Mouse (Mus musculus): Measurements from ENCODE around the gene Gnl3. TPM values are rescaled to one million over a fixed set of nuclear protein-coding genes. Genes with fewer than 3 reads are reported as not detected.

Gnl3 gene
- 107 and 109 TPM in 2 replicates for polyA plus RNA-seq (2014; fragmentation: Nextera tagmentation; extraction: Ambion mirVana)

DNA sequence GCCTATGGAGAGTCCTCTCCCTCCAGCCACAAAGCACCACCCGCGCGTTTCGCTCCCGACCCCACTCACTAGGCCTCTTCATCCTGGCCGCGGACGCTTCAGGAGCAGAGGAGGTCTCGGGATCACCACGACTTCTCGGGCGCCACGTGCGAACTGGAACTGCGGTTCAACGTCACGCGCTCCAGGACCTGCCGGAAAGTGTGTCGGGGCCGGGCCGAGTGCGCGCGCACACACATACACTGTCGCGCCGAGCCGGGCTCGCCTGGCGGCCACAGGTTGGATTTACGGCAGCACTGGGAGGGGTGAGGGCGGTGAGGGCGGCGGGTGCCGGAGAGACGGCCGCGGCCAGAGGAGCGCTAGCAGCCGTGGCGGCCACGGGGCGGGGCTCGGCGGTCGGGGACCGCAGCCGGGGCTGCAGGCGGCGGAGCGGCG lies at the start of gene Gnl3, which contains the start of gene Pbrm1:
Gnl3 (minus strand) TSS at position 293 of the 432 bp plus-strand sequence.
Pbrm1 (plus strand) TSS at position 279 of the 432 bp plus-strand sequence.
- H3K9ac ChIP-seq (ENCODE audit: low read depth, low read length), result peak within 1 kb of the TSS; percentile 93
- peaks cover 18% of the 10 kb centered on the region for H3K4me1 ChIP-seq (ENCODE audit: control insufficient read depth, insufficient read depth, low read length)
- H3K36me3 ChIP-seq (ENCODE audit: control insufficient read depth, insufficient read depth, low read length), result peaks cover 52% of the 10 kb centered on the region
- no peaks in the 10 kb centered on the region for H3K27me3 ChIP-seq (replicated peaks; ENCODE audit: control insufficient read depth, insufficient read depth, low read length)
- H3K4me2 ChIP-seq (ENCODE audit: low read depth, low read length), result peak within 1 kb of the TSS; percentile 72
- WGBS, result 0% methylated on average over 30 of the region's 53 CpGs
- H3K27ac ChIP-seq (replicated peaks; ENCODE audit: low read depth, low read length), result peak within 1 kb of the TSS; percentile 98
- no peaks in the 10 kb centered on the region for H3K9me3 ChIP-seq (ENCODE audit: control insufficient read depth, low read length)
- H3K4me3 ChIP-seq (ENCODE audit: low read depth, low read length), result peak within 1 kb of the TSS; percentile 70
- DNase-seq (ENCODE audit: low spot score) (peak; percentile 98), ATAC-seq (ENCODE audit: low read depth) (peak; percentile 95)

DNA sequence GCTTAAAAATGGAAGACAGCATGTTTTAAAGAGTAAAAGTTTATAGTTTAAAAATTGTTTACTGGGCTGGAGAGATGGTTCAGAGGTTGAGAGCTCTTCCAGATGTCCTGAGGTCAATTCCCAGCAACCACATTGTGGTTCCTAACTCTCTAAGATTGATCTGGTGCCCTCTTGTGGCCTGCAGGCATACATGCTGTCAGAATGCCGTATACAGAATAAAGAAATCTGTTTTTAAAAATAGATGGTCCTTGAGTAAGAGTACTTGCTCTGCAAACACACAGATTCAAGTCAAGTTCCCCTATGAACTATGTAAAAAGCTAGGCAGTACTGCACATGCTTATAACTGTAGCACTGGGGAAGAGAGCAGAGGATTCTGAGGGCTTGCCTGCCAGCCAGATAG lies 43.3 kb upstream of the Gnl3 start:
- 60% methylated on average over 1 of the region's 1 CpGs for WGBS
- no peak overlapping the region for H3K4me3 ChIP-seq (ENCODE audit: low read depth, low read length)
- H3K36me3 ChIP-seq (ENCODE audit: control insufficient read depth, insufficient read depth, low read length), result peaks cover 79% of the 10 kb centered on the region
- no peaks in the 10 kb centered on the region for H3K4me1 ChIP-seq (ENCODE audit: control insufficient read depth, insufficient read depth, low read length)
- no peak overlapping the region for H3K9ac ChIP-seq (ENCODE audit: low read depth, low read length)
- H3K4me2 ChIP-seq (ENCODE audit: low read depth, low read length), result no peak overlapping the region
- DNase-seq (ENCODE audit: low spot score) (peak; percentile 28), ATAC-seq (ENCODE audit: low read depth) (no peak)
- no peak overlapping the region for H3K27ac ChIP-seq (replicated peaks; ENCODE audit: low read depth, low read length)
- H3K9me3 ChIP-seq (ENCODE audit: control insufficient read depth, low read length), result no peaks in the 10 kb centered on the region
- H3K27me3 ChIP-seq (replicated peaks; ENCODE audit: control insufficient read depth, insufficient read depth, low read length), result no peaks in the 10 kb centered on the region

DNA sequence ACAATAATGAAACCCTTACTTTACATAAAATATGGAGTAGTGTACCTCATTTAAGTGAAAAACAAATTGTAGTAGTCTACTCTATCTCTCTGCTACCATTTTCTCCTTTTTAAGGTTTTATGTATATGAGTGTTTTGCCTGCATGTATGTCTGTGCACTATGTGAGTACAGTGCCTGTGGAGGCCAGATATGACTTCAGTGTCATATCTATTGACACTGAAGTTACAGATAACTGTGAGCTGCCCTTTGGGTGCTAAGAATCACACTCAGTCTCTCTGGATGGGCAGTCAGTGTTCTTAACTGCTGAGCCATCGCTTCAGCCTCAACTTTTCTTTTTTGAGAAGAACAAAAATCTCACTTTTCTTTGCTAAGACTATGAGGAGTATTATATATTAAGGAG lies 26.9 kb upstream of the Gnl3 start:
- Histone ChIP-seq H3K9ac (ENCODE audit: low read depth, low read length) (no peak overlapping the region), H3K9me3 (ENCODE audit: control insufficient read depth, low read length) (no peaks in the 10 kb centered on the region), H3K27me3 (replicated peaks; ENCODE audit: control insufficient read depth, insufficient read depth, low read length) (no peaks in the 10 kb centered on the region), H3K36me3 (ENCODE audit: control insufficient read depth, insufficient read depth, low read length) (peaks cover 79% of the 10 kb centered on the region), H3K4me1 (ENCODE audit: control insufficient read depth, insufficient read depth, low read length) (no peaks in the 10 kb centered on the region), H3K27ac (replicated peaks; ENCODE audit: low read depth, low read length) (no peak overlapping the region), H3K4me2 (ENCODE audit: low read depth, low read length) (no peak overlapping the region), H3K4me3 (ENCODE audit: low read depth, low read length) (no peak overlapping the region)
- DNase-seq (ENCODE audit: low spot score) (no peak), ATAC-seq (ENCODE audit: low read depth) (no peak)
- WGBS, result 94% methylated on average over 1 of the region's 1 CpGs

DNA sequence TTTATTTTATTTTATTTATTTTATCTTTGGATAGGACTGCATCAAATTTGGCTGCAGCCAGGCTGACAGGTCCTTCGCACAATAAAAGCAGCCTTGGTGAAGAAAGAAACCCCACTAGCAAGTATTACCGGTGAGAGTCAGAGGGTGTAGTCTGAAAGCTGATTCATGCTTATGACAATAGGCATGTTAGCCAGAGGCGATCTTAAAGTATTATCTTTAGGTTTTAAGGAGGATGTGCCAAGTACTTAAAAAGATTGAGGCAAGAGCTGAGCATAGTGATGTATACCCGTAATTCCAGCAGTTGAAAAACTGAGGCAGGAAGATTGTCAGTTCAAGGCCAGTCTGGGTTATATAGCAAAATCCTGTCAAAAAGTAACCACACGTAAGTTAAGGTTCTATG lies 26.3 kb upstream of the Gnl3 start:
- no peak overlapping the region for H3K27ac ChIP-seq (replicated peaks; ENCODE audit: low read depth, low read length)
- H3K9me3 ChIP-seq (ENCODE audit: control insufficient read depth, low read length), result no peaks in the 10 kb centered on the region
- H3K4me2 ChIP-seq (ENCODE audit: low read depth, low read length), result no peak overlapping the region
- no peak overlapping the region for H3K9ac ChIP-seq (ENCODE audit: low read depth, low read length)
- no peaks in the 10 kb centered on the region for H3K27me3 ChIP-seq (replicated peaks; ENCODE audit: control insufficient read depth, insufficient read depth, low read length)
- H3K4me1 ChIP-seq (ENCODE audit: control insufficient read depth, insufficient read depth, low read length), result no peaks in the 10 kb centered on the region
- H3K4me3 ChIP-seq (ENCODE audit: low read depth, low read length), result no peak overlapping the region
- DNase-seq (ENCODE audit: low spot score) (no peak), ATAC-seq (ENCODE audit: low read depth) (no peak)
- peaks cover 78% of the 10 kb centered on the region for H3K36me3 ChIP-seq (ENCODE audit: control insufficient read depth, insufficient read depth, low read length)
- WGBS, result 94% methylated on average over 5 of the region's 5 CpGs

DNA sequence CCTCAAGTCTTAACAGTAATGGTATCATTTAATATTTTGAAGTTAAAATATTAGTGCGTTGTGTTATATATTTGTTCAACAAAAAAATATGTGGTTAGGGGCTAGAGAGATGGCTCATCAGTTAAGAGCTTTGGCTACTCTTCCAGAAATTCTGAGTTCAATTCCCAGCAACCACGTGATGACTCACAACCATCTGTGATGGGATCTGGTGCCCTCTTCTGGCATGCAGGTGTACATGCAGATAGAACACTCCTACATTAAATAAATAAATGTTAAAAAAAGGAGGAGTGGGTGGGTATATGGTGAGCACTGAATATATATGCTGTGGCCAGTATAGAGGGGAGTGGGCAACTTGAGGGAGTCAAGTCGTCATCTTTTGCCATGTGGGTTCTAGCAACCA lies 6.8 kb upstream of the Gnl3 start:
- DNase-seq (ENCODE audit: low spot score), result no peak
- H3K27ac ChIP-seq (replicated peaks; ENCODE audit: low read depth, low read length), result no peak overlapping the region
- 81% methylated on average over 3 of the region's 3 CpGs for WGBS
- no peak overlapping the region for H3K4me2 ChIP-seq (ENCODE audit: low read depth, low read length)
- no peak overlapping the region for H3K9ac ChIP-seq (ENCODE audit: low read depth, low read length)
- no peak for ATAC-seq (ENCODE audit: low read depth)
- H3K36me3 ChIP-seq (ENCODE audit: control insufficient read depth, insufficient read depth, low read length), result peaks cover 75% of the 10 kb centered on the region
- H3K9me3 ChIP-seq (ENCODE audit: control insufficient read depth, low read length), result no peaks in the 10 kb centered on the region
- H3K27me3 ChIP-seq (replicated peaks; ENCODE audit: control insufficient read depth, insufficient read depth, low read length), result no peaks in the 10 kb centered on the region
- H3K4me1 ChIP-seq (ENCODE audit: control insufficient read depth, insufficient read depth, low read length), result peaks cover under 1% of the 10 kb centered on the region; the same call in 1 of the 2 replicates
- H3K4me3 ChIP-seq (ENCODE audit: low read depth, low read length), result no peak overlapping the region

DNA sequence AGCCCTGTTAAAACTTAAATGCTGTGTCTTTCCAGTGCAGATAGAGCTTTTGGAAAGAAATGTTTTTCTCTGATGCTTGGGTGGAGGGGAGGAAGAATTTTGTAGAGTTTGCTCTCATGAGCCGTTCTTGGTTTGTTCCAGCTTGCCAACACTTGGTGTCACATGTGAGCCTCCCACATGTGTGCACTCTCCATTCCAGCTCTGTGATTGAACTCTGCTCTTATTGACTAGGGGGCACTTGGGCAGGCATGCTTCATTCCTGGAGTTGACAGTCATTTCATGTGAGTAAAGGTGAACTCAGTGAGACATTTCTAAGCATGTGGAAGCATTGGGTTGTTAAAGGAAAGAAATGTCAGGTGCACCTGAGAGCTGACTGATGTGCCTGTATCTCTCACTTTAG lies 3.6 kb upstream of the Gnl3 start:
- 57% methylated on average over 1 of the region's 1 CpGs for WGBS
- no peak overlapping the region for H3K4me2 ChIP-seq (ENCODE audit: low read depth, low read length)
- no peak overlapping the region for H3K4me3 ChIP-seq (ENCODE audit: low read depth, low read length)
- ATAC-seq (ENCODE audit: low read depth) (no peak), DNase-seq (ENCODE audit: low spot score) (no peak)
- H3K36me3 ChIP-seq (ENCODE audit: control insufficient read depth, insufficient read depth, low read length), result peaks cover 51% of the 10 kb centered on the region
- peaks cover 15% of the 10 kb centered on the region for H3K4me1 ChIP-seq (ENCODE audit: control insufficient read depth, insufficient read depth, low read length)
- no peak overlapping the region for H3K9ac ChIP-seq (ENCODE audit: low read depth, low read length)
- H3K9me3 ChIP-seq (ENCODE audit: control insufficient read depth, low read length), result no peaks in the 10 kb centered on the region
- H3K27me3 ChIP-seq (replicated peaks; ENCODE audit: control insufficient read depth, insufficient read depth, low read length), result no peaks in the 10 kb centered on the region
- H3K27ac ChIP-seq (replicated peaks; ENCODE audit: low read depth, low read length), result no peak overlapping the region

DNA sequence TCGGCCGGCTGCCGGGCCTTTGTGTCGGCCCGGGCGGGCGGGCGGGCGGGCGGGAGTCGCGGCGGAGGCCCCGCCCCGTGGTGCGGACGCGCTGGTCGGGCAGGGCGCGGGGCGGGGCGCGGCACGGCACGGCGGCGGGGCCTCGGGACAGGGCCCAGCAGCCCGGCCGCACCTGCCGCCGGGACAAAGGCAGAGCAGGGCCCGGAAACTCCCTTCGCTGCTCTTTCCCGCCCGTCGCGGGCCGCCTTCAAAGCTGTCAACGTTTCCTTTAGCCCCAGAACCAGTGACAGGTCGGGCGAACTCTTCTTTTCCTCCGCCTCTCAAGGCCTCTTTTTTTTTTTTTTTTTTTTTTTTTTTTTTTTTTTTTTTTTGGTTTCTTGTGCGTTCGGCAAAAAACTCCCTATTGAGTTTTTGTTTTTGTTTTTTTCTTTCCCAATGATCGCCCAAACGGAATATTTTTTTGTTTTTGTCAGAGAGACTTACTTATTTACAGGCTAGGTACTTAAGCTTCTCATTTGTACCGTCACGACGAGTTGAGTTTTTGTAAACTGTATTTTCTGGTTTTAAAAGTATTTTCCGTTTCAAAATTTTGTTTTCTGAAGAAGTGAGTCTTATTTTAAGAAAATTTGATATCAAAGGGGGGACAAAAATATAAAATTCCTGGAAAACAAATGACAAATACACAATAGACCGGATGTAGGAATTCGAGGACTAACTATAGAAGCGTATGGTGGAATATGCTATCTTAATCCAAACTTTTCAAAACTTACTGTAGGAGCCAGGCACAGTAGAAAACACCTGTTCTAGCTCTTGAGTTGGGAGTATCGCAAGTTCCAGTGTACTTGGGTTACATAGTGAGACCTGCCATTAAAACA lies 616 bp upstream of the Gnl3 start:
- Histone ChIP-seq H3K27ac (replicated peaks; ENCODE audit: low read depth, low read length) (peak overlapping the region; percentile 98), H3K4me2 (ENCODE audit: low read depth, low read length) (peak overlapping the region; percentile 69), H3K4me3 (ENCODE audit: low read depth, low read length) (peak overlapping the region; percentile 70), H3K9ac (ENCODE audit: low read depth, low read length) (peak overlapping the region; percentile 93), H3K4me1 (ENCODE audit: control insufficient read depth, insufficient read depth, low read length) (peaks cover 18% of the 10 kb centered on the region), H3K27me3 (replicated peaks; ENCODE audit: control insufficient read depth, insufficient read depth, low read length) (no peaks in the 10 kb centered on the region), H3K9me3 (ENCODE audit: control insufficient read depth, low read length) (no peaks in the 10 kb centered on the region), H3K36me3 (ENCODE audit: control insufficient read depth, insufficient read depth, low read length) (peaks cover 51% of the 10 kb centered on the region)
- WGBS, result 5% methylated on average over 22 of the region's 56 CpGs
- ATAC-seq (ENCODE audit: low read depth), result peak; percentile 94
- DNase-seq (ENCODE audit: low spot score), result peak; percentile 91

DNA sequence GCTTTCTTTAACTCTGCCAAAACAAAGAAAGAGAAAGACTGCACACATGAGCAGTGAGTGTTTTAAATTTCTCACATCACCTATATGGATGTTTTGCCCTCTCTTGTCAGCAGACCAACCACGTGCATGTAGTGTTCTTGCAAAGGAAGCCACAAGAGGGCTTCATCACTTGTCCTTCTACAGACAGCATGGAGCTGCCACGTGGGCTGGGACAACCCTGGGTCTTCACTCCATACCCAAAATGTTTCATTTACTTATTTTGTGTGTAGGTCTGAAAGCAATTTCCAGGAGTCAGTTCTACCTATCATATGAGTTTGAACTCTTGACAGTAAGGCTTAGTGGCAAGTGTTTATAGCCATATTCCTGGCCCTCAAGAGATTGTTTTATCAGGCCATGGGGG lies 1.1 kb downstream of the Gnl3 start:
- ATAC-seq (ENCODE audit: low read depth), result no peak
- DNase-seq (ENCODE audit: low spot score), result peak; percentile 62
- Histone ChIP-seq H3K9ac (ENCODE audit: low read depth, low read length) (peak overlapping the region; percentile 93), H3K9me3 (ENCODE audit: control insufficient read depth, low read length) (no peaks in the 10 kb centered on the region), H3K27ac (replicated peaks; ENCODE audit: low read depth, low read length) (no peak overlapping the region), H3K4me2 (ENCODE audit: low read depth, low read length) (peak overlapping the region; percentile 72), H3K36me3 (ENCODE audit: control insufficient read depth, insufficient read depth, low read length) (peaks cover 55% of the 10 kb centered on the region), H3K27me3 (replicated peaks; ENCODE audit: control insufficient read depth, insufficient read depth, low read length) (no peaks in the 10 kb centered on the region), H3K4me1 (ENCODE audit: control insufficient read depth, insufficient read depth, low read length) (peaks cover 18% of the 10 kb centered on the region), H3K4me3 (ENCODE audit: low read depth, low read length) (peak overlapping the region; percentile 70)
- WGBS, result 3% methylated on average over 2 of the region's 2 CpGs
